Mouse (Mus musculus) neural tube, embryonic 14.5 days (tissue): ENCODE measurements around the gene Pygo1. TPM values are rescaled to one million over a fixed set of nuclear protein-coding genes. Genes with fewer than 3 reads are reported as not detected.

Source experiments
- ATAC-seq: fragments of 200-750 bp; cut with Nextera tagmentation; 2 replicates; pipeline ENCODE4 v1.8.0; 2017; ENCODE audit warnings: low read depth, mild to moderate bottlenecking, moderate TSS enrichment, moderate library complexity
- H3K27ac ChIP-seq: fragments of 300-500 bp; sonication (generic); 2 replicates; pipeline ENCODE4 v1.5.1; 2014; ENCODE audit warnings: low read depth, mild to moderate bottlenecking, control low read depth, low read length, moderate library complexity, mixed read lengths
- H3K27me3 ChIP-seq: fragments of 300-500 bp; sonication (generic); 2 replicates; pipeline ENCODE4 v1.6.1; 2014; ENCODE audit warnings: low read length; ENCODE audit not compliant: control insufficient read depth, insufficient read depth
- H3K36me3 ChIP-seq: fragments of 300-500 bp; sonication (generic); 2 replicates; pipeline ENCODE4 v1.6.1; 2014; ENCODE audit warnings: low read length, mixed read lengths; ENCODE audit not compliant: control insufficient read depth, insufficient read depth
- H3K4me1 ChIP-seq: fragments of 300-500 bp; sonication (generic); 2 replicates; pipeline ENCODE4 v1.6.1; 2014; ENCODE audit warnings: low read length; ENCODE audit not compliant: control insufficient read depth, insufficient read depth
- H3K4me2 ChIP-seq: fragments of 300-500 bp; sonication (generic); 2 replicates; pipeline ENCODE4 v1.6.1; 2014; ENCODE audit warnings: mild to moderate bottlenecking, low read depth, low read length, control low read depth
- H3K4me3 ChIP-seq: fragments of 300-500 bp; sonication (generic); 2 replicates; pipeline ENCODE4 v1.5.1; 2014; ENCODE audit warnings: low read depth, low read length, control low read depth, mixed read lengths
- H3K9ac ChIP-seq: fragments of 300-500 bp; sonication (generic); replicated peaks from 2 replicates; pipeline ENCODE4 v1.6.1; 2014; ENCODE audit warnings: low read depth, mild to moderate bottlenecking, control low read depth, low read length, mixed read lengths
- H3K9me3 ChIP-seq: fragments of 300-500 bp; sonication (generic); 2 replicates; pipeline ENCODE4 v1.6.1; 2016; ENCODE audit warnings: low read length; ENCODE audit not compliant: control insufficient read depth
- WGBS: fragments of 180-500 bp; shearing (Covaris S2); extraction: QIAGEN DNeasy Blood & Tissue Kit; methylation state at CpG from one replicate; pipeline ENCODE4 v1.1.7; 2014; 5-methylcytosine and 5-hydroxymethylcytosine counted together
- polyA plus RNA-seq: library from polyadenylated mRNA; unstranded; fragments of >200 nt; fragmentation: Nextera tagmentation; extraction: Ambion mirVana; gene quantifications from 2 replicates; pipeline ENCODE4 v1.2.1, GENCODE M21; 2014

Pygo1 gene
- polyA plus RNA-seq, 1 experiment from 2014 or later, result 19.7 TPM

- no peaks in the 10 kb centered on the region for H3K4me1 ChIP-seq
- no peaks in the 10 kb centered on the region for H3K36me3 ChIP-seq
- no peak overlapping the region for H3K9ac ChIP-seq
- H3K27ac ChIP-seq, result no peak overlapping the region
- no peaks in the 10 kb centered on the region for H3K9me3 ChIP-seq
- H3K4me3 ChIP-seq, result no peak overlapping the region
- H3K27me3 ChIP-seq, result no peaks in the 10 kb centered on the region
- 92% methylated on average over 1 of the region's 1 CpGs for WGBS
- no peak for ATAC-seq
- H3K4me2 ChIP-seq, result no peak overlapping the region
Observed at GRCm38 (mm10) chr9:72889777-72890176, 35.7 kb upstream of the Pygo1 start.

- Histone ChIP-seq H3K36me3 (no peaks in the 10 kb centered on the region), H3K27me3 (no peaks in the 10 kb centered on the region), H3K4me2 (no peak overlapping the region), H3K4me1 (no peaks in the 10 kb centered on the region), H3K27ac (no peak overlapping the region), H3K9me3 (no peaks in the 10 kb centered on the region), H3K9ac (no peak overlapping the region), H3K4me3 (no peak overlapping the region)
- no peak for ATAC-seq
- WGBS, result 74% methylated on average over 10 of the region's 10 CpGs
Observed at GRCm38 (mm10) chr9:72890499-72891085, 34.9 kb upstream of the Pygo1 start.

- H3K4me3 ChIP-seq, result no peak overlapping the region
- no peak overlapping the region for H3K9ac ChIP-seq
- H3K9me3 ChIP-seq, result no peaks in the 10 kb centered on the region
- H3K36me3 ChIP-seq, result no peaks in the 10 kb centered on the region
- no peaks in the 10 kb centered on the region for H3K27me3 ChIP-seq
- no peak overlapping the region for H3K4me2 ChIP-seq
- WGBS, result 96% methylated on average over 5 of the region's 5 CpGs
- no peaks in the 10 kb centered on the region for H3K4me1 ChIP-seq
- ATAC-seq, result no peak
- H3K27ac ChIP-seq, result no peak overlapping the region
Observed at GRCm38 (mm10) chr9:72892761-72893160, 32.7 kb upstream of the Pygo1 start.

GRCm38 (mm10) chr9:72894796-72895352 lies 30.6 kb upstream of the Pygo1 start:
- H3K27ac ChIP-seq, result no peak overlapping the region
- no peaks in the 10 kb centered on the region for H3K4me1 ChIP-seq
- no peaks in the 10 kb centered on the region for H3K9me3 ChIP-seq
- H3K27me3 ChIP-seq, result no peaks in the 10 kb centered on the region
- H3K9ac ChIP-seq, result no peak overlapping the region
- H3K36me3 ChIP-seq, result no peaks in the 10 kb centered on the region
- WGBS, result 98% methylated on average over 6 of the region's 6 CpGs
- no peak overlapping the region for H3K4me3 ChIP-seq
- no peak for ATAC-seq
- no peak overlapping the region for H3K4me2 ChIP-seq

- H3K27ac ChIP-seq, result no peak overlapping the region
- H3K36me3 ChIP-seq, result no peaks in the 10 kb centered on the region
- H3K27me3 ChIP-seq, result no peaks in the 10 kb centered on the region
- H3K9me3 ChIP-seq, result no peaks in the 10 kb centered on the region
- ATAC-seq, result no peak
- no peak overlapping the region for H3K9ac ChIP-seq
- no peak overlapping the region for H3K4me2 ChIP-seq
- no peaks in the 10 kb centered on the region for H3K4me1 ChIP-seq
- H3K4me3 ChIP-seq, result no peak overlapping the region
- 91% methylated on average over 8 of the region's 8 CpGs for WGBS
Observed at GRCm38 (mm10) chr9:72902057-72902456, 23.4 kb upstream of the Pygo1 start.

- ATAC-seq, result no peak
- Histone ChIP-seq H3K4me1 (no peaks in the 10 kb centered on the region), H3K4me2 (no peak overlapping the region), H3K9me3 (no peaks in the 10 kb centered on the region), H3K36me3 (no peaks in the 10 kb centered on the region), H3K4me3 (no peak overlapping the region), H3K27ac (no peak overlapping the region), H3K9ac (no peak overlapping the region), H3K27me3 (no peaks in the 10 kb centered on the region)
- WGBS, result 98% methylated on average over 5 of the region's 5 CpGs
Observed at GRCm38 (mm10) chr9:72902611-72903010, 22.8 kb upstream of the Pygo1 start.

GRCm38 (mm10) chr9:72906693-72907103 lies 18.7 kb upstream of the Pygo1 start:
- Histone ChIP-seq H3K4me3 (no peak overlapping the region), H3K9ac (no peak overlapping the region), H3K4me2 (no peak overlapping the region), H3K27ac (no peak overlapping the region), H3K9me3 (no peaks in the 10 kb centered on the region), H3K4me1 (no peaks in the 10 kb centered on the region), H3K27me3 (no peaks in the 10 kb centered on the region), H3K36me3 (no peaks in the 10 kb centered on the region)
- ATAC-seq, result no peak
- 71% methylated on average over 6 of the region's 6 CpGs for WGBS

- H3K4me3 ChIP-seq, result no peak overlapping the region
Observed at GRCm38 (mm10) chr9:72911381-72911780, 14.1 kb upstream of the Pygo1 start.

GRCm38 (mm10) chr9:72913551-72913950 lies 11.9 kb upstream of the Pygo1 start:
- H3K9me3 ChIP-seq, result no peaks in the 10 kb centered on the region
- no peak overlapping the region for H3K9ac ChIP-seq
- 74% methylated on average over 6 of the region's 6 CpGs for WGBS
- H3K27me3 ChIP-seq, result no peaks in the 10 kb centered on the region
- ATAC-seq, result no peak
- no peak overlapping the region for H3K4me3 ChIP-seq
- no peaks in the 10 kb centered on the region for H3K4me1 ChIP-seq
- H3K36me3 ChIP-seq, result no peaks in the 10 kb centered on the region
- no peak overlapping the region for H3K27ac ChIP-seq
- no peak overlapping the region for H3K4me2 ChIP-seq

More at GRCm38 (mm10) chr9:72911381-72911780, 14.1 kb upstream of the Pygo1 start:
- no peaks in the 10 kb centered on the region for H3K4me1 ChIP-seq
- no peaks in the 10 kb centered on the region for H3K36me3 ChIP-seq
- no peak overlapping the region for H3K4me2 ChIP-seq
- H3K9me3 ChIP-seq, result no peaks in the 10 kb centered on the region
- WGBS, result 97% methylated on average over 2 of the region's 2 CpGs
- no peak overlapping the region for H3K9ac ChIP-seq
- no peak for ATAC-seq
- H3K27me3 ChIP-seq, result no peaks in the 10 kb centered on the region
- no peak overlapping the region for H3K27ac ChIP-seq
